Mouse (Mus musculus) urinary bladder, postnatal 14 days (tissue): ENCODE data around the gene N4bp2.

ENCODE experiments used
- DNase-seq: peaks from one replicate; pipeline ENCODE4 v3.0.0; 2021; ENCODE audit warnings: low spot score

Gene N4bp2

GRCm38 (mm10) chr5:65829059-65829458 lies 65.7 kb downstream of the N4bp2 start:
- DNase-seq = no peak

- DNase-seq = no peak
These were observed 68.7 kb downstream of the N4bp2 start for GRCm38 (mm10) chr5:65831917-65832618.

DNA sequence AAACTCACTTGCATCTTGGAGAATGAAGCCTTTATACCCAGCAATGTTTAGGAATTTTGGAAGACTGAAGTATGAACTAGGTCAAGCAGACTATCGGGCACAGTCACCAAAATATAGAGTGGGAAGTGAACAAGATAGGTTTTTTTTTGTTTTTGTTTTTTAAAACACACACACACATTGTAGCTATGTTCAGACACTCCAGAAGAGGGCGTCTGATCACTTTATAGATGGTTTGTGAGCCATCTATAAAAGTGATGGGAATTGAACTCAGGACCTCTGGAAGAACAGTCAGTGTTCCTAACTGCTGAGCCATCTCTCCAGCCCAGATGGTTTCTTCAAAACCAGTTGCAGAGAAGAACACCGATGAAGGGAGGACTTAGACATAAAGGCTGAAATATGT lies 69.8 kb downstream of the N4bp2 start:
- DNase-seq = no peak

DNA sequence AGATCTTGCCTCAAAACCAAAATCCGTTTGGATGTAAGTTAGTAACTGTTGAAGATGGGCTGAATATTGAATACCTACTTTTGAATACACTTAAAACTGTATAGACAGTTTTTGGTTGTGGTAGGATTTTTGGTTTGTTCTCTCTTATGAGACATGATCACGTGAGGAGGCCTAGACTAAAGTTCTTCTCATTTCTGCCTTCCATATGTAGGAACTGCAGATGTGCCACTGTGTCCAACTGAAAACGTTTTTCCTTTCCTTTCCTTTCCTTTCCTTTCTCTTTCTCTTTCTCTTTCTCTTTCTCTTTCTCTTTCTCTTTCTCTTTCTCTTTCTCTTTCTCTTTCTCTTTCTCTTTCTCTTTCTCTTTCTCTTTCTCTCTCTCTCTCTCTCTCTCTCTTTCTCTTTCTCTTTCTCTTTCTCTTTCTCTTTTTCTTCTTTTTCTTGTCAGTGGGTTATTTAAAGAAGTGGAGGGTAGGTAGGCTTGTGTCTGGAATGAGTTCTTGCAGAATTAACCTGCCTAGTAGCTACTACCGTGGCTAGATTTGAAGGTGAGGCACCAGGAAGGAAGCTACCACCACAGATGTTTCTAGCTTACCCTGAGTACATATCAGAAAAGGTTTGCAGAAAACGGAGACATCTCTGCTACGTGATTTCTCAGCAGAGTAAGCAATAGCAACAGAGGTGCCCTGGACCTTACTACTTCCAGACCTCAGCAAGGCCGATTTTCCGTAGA lies 70.6 kb downstream of the N4bp2 start:
- DNase-seq = no peak

DNA sequence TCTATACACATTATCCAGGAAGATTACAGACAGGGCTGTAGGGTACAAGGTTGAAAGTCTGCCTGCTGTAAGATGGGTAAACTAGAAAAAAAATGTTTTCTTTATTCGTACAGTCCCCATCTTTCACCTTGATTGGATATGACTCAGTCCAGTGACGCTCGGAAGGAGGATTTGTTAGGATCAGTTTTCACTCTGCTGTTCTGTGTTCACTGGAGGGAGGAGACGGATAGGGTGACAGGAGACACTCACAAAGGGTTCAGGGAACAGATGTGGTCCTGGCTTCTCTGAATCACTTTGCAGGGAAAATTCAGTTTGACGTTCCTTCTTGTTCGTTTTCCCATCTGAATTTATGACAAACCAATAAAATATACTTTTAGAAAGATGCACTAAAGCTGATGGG lies 74.7 kb downstream of the N4bp2 start:
- no peak for DNase-seq

- DNase-seq = no peak
These were observed 79.6 kb downstream of the N4bp2 start for GRCm38 (mm10) chr5:65842947-65843346.

- no peak for DNase-seq
These were observed 83.2 kb downstream of the N4bp2 start for GRCm38 (mm10) chr5:65846534-65846933.

DNA sequence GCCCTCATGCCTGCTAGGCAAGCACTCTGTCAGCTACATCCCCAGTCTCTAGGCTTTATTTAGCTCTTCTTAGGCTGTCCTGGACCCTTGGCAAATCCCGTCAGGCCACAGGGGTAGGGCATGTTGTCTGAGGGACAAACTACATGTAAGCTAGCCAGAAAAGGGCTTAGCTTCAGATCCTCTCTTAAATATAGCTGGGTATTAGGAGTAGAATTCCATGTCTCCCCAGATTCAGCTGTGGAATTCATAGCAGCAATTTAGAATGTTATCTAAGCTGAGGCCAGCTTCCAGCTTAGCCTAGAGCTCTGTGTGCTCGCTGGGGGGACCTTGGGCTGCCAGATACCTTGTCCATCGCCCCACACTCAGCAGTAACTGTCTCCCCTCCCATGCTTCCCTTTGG lies 83.6 kb downstream of the N4bp2 start:
- no peak for DNase-seq

GRCm38 (mm10) chr5:65847656-65848055 lies 84.3 kb downstream of the N4bp2 start:
- no peak for DNase-seq

DNA sequence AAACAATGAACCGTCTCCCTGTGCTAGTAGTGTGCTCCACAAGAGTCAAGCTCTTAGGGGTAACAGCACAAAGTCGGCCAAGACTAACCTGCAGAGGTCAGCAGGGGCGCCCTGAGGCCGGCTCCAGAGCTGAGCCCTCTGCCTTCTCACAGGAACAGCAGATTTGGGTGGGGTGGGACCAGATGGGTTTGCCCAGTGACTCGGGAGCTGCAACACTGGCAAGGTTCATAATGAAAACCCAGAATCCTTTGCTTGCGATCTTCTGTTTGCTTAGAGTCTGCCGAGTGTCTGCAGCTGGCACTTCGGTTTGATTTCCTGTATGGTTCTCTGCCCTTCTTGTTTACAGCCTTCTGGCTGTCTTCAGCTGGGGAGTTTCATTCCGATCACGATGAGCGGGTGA lies 87.4 kb downstream of the N4bp2 start:
- no peak for DNase-seq

GRCm38 (mm10) chr5:65854786-65855191 lies 91.5 kb downstream of the N4bp2 start:
- no peak for DNase-seq

DNA sequence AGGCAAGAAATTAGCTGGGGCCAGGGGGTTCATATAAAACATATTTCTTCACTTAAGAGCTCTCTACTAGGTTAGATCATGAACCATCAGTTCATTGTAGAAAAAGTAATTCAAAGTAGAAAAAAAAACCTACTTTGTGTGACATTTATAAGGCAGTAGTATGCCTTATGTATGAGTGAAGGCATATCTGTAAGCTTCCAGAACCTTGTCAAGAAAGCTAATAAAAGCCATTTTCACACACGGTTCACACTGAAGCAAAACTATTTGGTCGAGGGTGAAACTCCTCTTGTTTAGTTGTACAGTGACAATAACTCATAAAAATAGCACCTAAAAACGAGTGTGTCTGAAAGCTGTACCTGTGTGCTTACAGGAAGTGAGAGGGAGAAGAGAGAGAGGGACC lies 92.2 kb downstream of the N4bp2 start:
- no peak for DNase-seq

DNA sequence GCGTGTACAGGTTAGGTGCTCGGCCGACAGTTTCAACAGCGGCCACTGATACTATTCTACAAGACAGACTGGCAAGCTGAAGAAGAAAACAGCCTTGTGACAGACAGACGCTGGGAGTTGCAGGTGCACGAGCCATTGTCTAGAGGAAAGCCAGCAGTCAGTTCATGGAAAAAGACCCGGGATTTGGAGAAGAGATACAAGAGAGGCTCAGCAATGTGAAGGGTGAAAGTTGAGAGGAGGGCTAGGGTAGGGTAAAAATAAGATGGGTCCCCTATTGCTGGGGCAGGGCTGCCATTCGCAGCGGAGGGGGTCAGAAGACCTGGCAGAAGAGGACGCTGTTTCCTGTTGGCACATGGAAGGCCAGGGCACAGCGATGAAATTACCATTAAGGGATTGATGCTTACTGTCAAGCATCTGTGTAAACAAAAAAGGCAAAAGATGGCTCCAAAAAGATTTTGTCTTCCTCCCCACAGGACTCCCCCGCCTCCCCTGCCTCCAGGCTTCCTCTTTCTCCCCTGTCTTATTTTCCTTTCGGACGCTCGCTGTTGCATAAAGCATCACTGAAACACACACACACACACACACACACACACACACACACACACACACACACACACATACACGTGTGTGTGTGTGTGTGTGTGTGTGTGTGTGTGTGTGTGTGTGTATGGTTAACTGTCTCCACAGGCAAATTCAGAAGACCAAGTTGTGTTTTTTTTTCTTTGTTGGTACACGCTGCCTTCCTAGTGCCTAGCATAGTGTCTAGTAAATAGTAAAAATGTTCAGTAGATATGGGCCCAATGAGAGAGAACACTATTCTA lies 93.5 kb downstream of the N4bp2 start:
- no peak for DNase-seq

- DNase-seq = no peak
These were observed 94.6 kb downstream of the N4bp2 start for GRCm38 (mm10) chr5:65857935-65858334.

GRCm38 (mm10) chr5:65858355-65858754 lies 95.0 kb downstream of the N4bp2 start:
- DNase-seq = no peak

DNA sequence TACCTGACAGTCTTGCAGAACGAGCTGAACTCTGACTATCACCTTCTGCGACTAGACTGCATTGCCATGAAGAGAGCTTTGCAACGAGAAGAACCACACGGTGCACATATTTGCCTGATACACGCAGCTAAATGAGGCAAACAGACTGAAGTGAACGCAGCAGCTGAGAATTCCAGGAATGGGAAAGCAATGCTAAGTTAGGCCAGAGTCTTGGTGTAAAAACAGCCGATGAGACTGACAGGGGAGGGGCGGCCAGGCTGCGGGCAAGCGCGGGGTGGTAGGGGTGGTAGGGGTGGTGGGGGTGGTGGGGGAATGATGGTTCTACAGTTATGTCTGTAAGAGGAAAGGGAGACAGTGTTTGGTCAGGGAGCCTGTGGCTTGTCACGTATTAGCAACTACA lies 95.6 kb downstream of the N4bp2 start:
- no peak for DNase-seq

GRCm38 (mm10) chr5:65859396-65859795 lies 96.1 kb downstream of the N4bp2 start:
- no peak for DNase-seq

GRCm38 (mm10) chr5:65860281-65861000 lies 97.1 kb downstream of the N4bp2 start:
- DNase-seq = no peak

DNA sequence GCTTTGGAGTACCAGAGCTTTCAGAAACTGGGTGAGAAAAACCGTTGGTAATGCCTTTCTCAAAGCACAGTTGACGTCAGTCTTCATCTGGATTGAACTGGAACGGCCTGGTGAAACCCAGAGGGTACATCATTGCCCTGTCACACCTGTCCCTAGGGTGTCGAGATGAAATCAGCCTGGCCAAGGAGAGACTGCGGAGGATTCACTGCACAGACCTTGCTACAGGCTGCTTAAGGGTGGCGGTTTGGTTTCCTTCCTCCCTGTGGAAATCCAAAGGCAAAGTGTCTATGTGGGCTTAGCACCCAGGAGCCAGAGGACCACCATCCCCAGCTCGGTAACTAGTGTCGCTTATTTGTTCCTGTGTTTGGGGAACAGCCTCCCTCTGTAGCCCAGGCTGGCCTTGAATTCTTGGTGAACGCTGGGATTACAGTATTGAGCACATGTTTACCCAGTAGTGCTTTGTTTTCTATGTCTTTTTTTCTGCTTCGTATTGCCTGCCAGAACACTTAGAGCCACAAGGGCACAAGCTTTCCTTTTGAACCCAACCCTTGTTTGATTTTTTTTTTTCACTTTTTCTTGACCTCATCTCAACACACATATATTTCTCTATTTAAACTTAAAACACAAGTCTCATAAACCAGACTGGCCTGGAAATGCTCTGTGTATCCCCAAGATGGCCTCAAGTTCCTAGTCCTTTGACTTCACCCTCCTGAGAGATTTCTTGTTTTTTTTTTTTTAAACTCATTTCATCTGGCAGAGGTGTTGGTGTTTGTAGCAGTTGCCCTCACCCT lies 98.0 kb downstream of the N4bp2 start, which contains the start of gene Rhoh:
Gene Rhoh (plus strand): TSS at position 60 of the 791 bp plus-strand sequence.
- no peak for DNase-seq

DNA sequence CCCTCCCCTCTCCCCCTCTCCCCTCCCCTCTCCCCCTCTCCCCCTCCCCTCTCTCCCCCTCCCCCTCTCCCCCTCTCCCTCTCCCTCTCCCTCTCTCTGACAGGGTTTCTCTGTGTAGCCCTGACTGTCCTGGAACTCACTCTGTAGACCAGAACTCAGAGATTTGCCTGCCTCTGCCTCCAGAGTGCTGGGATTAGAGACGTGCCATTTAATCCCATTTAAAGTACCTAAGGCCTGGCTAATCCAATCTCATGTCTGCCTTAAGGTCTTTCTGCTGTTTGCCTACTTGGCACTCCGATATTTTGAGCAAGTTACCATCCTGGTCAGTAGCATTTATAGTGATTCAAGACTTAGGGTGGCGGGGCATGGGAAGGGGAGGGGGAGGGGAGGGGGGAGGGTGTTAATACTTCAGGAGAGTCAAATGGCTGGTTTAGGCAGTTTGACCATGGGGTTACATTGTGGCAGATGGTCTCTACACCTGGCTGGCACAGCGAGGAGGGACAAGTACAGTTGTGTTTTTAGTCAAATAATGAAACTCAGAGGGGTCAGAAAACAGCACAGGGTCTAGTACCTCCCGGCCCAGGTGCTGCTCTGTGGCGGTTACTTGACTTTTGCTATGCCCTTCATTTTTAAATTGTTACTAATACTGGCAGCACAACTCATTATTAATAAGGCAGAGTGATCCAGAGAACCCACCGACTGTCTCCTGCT lies 99.1 kb downstream of the N4bp2 start:
- no peak for DNase-seq

GRCm38 (mm10) chr5:65863349-65863749 lies 100.0 kb downstream of the N4bp2 start:
- no peak for DNase-seq
